Mouse (Mus musculus): Measurements from ENCODE around the gene Nubp1.
A peak's percentile ranks its signal among the peaks of the same experiment; 100 is the strongest.

Gene Nubp1

GRCm38 (mm10) chr16:10411764-10412746, at the start of gene Nubp1:
TSS of gene Nubp1 (plus strand) at chr16:10411948.
- peak; percentile 99 for DNase-seq (ENCODE audit: extremely low read depth, insufficient read length, low spot score)

- no peak for DNase-seq (ENCODE audit: extremely low read depth, insufficient read length, low spot score)
These were observed 48.7 kb upstream of the Nubp1 start for GRCm38 (mm10) chr16:10363061-10363460.

GRCm38 (mm10) chr16:10365796-10366195, 46.0 kb upstream of the Nubp1 start:
- peak; percentile 29 for DNase-seq (ENCODE audit: extremely low read depth, insufficient read length, low spot score)

GRCm38 (mm10) chr16:10366240-10367217, 45.2 kb upstream of the Nubp1 start:
- peak; percentile 98 for DNase-seq (ENCODE audit: extremely low read depth, insufficient read length, low spot score)

- no peak for DNase-seq (ENCODE audit: extremely low read depth, insufficient read length, low spot score)
These were observed 42.2 kb upstream of the Nubp1 start for GRCm38 (mm10) chr16:10369468-10369934.

GRCm38 (mm10) chr16:10369996-10370395, 41.8 kb upstream of the Nubp1 start:
- DNase-seq (ENCODE audit: extremely low read depth, insufficient read length, low spot score): no peak

GRCm38 (mm10) chr16:10372372-10372771, 39.4 kb upstream of the Nubp1 start:
- no peak for DNase-seq (ENCODE audit: extremely low read depth, insufficient read length, low spot score)

GRCm38 (mm10) chr16:10374254-10375011, 37.3 kb upstream of the Nubp1 start:
- no peak for DNase-seq (ENCODE audit: extremely low read depth, insufficient read length, low spot score)

- DNase-seq (ENCODE audit: extremely low read depth, insufficient read length, low spot score): no peak
These were observed 34.5 kb upstream of the Nubp1 start for GRCm38 (mm10) chr16:10377286-10377685.

GRCm38 (mm10) chr16:10379531-10379930, 32.2 kb upstream of the Nubp1 start:
- no peak for DNase-seq (ENCODE audit: extremely low read depth, insufficient read length, low spot score)

GRCm38 (mm10) chr16:10384060-10384497, 27.7 kb upstream of the Nubp1 start:
- no peak for DNase-seq (ENCODE audit: extremely low read depth, insufficient read length, low spot score)

- no peak for DNase-seq (ENCODE audit: extremely low read depth, insufficient read length, low spot score)
These were observed 27.2 kb upstream of the Nubp1 start for GRCm38 (mm10) chr16:10384544-10384943.

- DNase-seq (ENCODE audit: extremely low read depth, insufficient read length, low spot score): no peak
These were observed 26.5 kb upstream of the Nubp1 start for GRCm38 (mm10) chr16:10385261-10385660.

- DNase-seq (ENCODE audit: extremely low read depth, insufficient read length, low spot score): no peak
These were observed 22.9 kb upstream of the Nubp1 start for GRCm38 (mm10) chr16:10388634-10389365.

GRCm38 (mm10) chr16:10392587-10392986, 19.2 kb upstream of the Nubp1 start:
- DNase-seq (ENCODE audit: extremely low read depth, insufficient read length, low spot score): no peak

- no peak for DNase-seq (ENCODE audit: extremely low read depth, insufficient read length, low spot score)
These were observed 16.8 kb upstream of the Nubp1 start, which contains the start of gene Tekt5 for GRCm38 (mm10) chr16:10394699-10395540. TSS of gene Tekt5 (minus strand) at chr16:10395490.

- no peak for DNase-seq (ENCODE audit: extremely low read depth, insufficient read length, low spot score)
These were observed 13.0 kb upstream of the Nubp1 start for GRCm38 (mm10) chr16:10398755-10399154.

GRCm38 (mm10) chr16:10399160-10399559, 12.6 kb upstream of the Nubp1 start:
- DNase-seq (ENCODE audit: extremely low read depth, insufficient read length, low spot score): peak; percentile 30
